Mouse (Mus musculus) small intestine, adult 2 months (tissue): ENCODE data around the gene Atp6v0a4.

Source experiments
- CTCF ChIP-seq: fragments of 200-500 bp; IDR thresholded peaks from 2 replicates; pipeline ENCODE4 v1.5.1; 2012; ENCODE audit warnings: low read depth, mild to moderate bottlenecking, control low read depth, inconsistent platforms, low read length, moderate library complexity, mixed read lengths; ENCODE audit not compliant: insufficient replicate concordance, insufficient read length; ENCODE audit errors: extremely low read depth
- POLR2A ChIP-seq: fragments of 200-500 bp; IDR thresholded peaks from 2 replicates; pipeline ENCODE4 v1.6.1; 2012; ENCODE audit warnings: low read depth, mild to moderate bottlenecking, control low read depth, inconsistent platforms, low read length, moderate library complexity

DNA sequence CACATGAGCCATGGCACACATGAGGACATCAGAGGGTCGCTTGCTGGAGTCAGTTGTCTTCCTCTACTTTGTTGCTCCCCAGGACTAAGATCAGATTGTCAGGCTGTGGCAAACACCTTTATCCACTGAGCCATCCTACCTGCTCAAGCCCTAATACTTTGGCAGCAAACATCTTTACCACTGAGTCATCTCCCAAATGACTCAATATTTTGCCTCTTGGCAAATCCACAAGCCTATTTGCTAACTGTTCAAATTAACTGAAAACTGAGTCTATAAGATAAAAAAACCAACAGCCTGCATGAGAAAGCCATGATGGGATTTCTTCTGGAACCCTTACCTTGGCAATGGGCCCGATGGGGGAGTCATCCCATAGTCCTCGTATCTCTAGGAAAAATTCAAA is 14.7 kb upstream of the Atp6v0a4 start:
- TF ChIP-seq CTCF (no peak), POLR2A (no peak)
